ENCODE assay signal across 16 mouse cellular contexts in the genomic region with DNA sequence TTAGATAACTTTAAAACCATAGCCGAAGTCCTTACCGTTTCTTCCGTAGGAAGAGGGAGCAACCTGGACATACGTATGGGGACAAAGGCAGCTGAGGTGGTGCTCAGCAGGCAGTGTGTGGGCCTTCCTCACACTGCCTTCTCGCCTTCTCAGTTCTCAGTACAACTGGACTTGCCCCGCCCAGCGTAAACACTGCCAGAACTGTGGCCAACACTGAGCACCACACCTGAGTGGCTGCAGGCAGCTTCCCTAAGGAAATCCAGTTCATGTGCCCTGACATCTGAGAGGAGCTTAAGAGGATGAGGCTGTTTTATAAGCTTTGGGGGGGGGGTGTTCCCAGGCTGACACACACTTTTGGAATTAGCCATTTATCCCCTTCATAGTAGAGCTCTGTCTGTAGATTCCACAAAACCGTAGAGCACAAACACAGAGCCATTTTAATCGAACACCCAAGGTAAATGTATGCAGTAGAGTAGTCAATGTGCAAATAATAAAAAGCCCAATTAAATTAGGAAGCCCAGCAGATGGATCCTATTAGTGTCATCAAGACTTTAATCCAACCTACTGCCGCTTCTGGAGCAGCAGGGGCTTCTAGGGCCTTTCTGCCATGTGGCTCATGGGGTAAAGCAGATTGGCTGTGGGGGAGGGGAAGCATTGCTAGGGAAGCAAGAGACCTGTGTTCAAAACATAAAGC. TPM values are rescaled to one million over a fixed set of nuclear protein-coding genes. Genes with fewer than 3 reads are reported as not detected.
A peak's percentile ranks its signal among the peaks of the same experiment; 100 is the strongest.
DNase-seq lines count a peak whose midpoint lies in the region; ATAC-seq and TF ChIP-seq lines count a peak whose summit lies in the region.
"Had no signal": no experiment of that assay in that cellular context is flagged by ENCODE, and none has a peak within 500 bp of the region (broad histone marks: within the 10 kb centered on the region; RNA-seq: fewer than 3 reads in every experiment).

No protein-coding gene starts in this region.

- no peak for TF ChIP-seq CTCF in hindbrain, postnatal 0 days (IDR thresholded peaks at IDR 0.05; ENCODE audit: low read depth)

- H3K27ac ChIP-seq in hindbrain, postnatal 0 days = no peak overlapping the region
- H3K27ac ChIP-seq in hindbrain, embryonic 12.5 days = no peak overlapping the region
- 0 out of 2 replicates have a peak overlapping the region, but pooled peaks have one; percentile 40 for H3K27ac ChIP-seq in embryonic facial prominence, embryonic 14.5 days (replicated peaks; ENCODE audit: low read depth, low read length)
- H3K27ac ChIP-seq: kidney, embryonic 15.5 days; left cerebral cortex, adult 2 months; liver, embryonic 15.5 days had no signal

- H3K27me3 ChIP-seq in hindbrain, postnatal 0 days (ENCODE audit: insufficient read depth, low read length) = no peaks in the 10 kb centered on the region
- H3K27me3 ChIP-seq in hindbrain, embryonic 12.5 days = no peaks in the 10 kb centered on the region
- no peaks in the 10 kb centered on the region for H3K27me3 ChIP-seq in embryonic facial prominence, embryonic 14.5 days (replicated peaks; ENCODE audit: control insufficient read depth, insufficient read depth, low read length)

- no peak for ATAC-seq in hindbrain, postnatal 0 days
- ATAC-seq in hindbrain, embryonic 12.5 days (ENCODE audit: low FRiP score) = no peak
- peak; percentile 60; the same call in 1 of the 2 replicates for ATAC-seq in embryonic facial prominence, embryonic 14.5 days (ENCODE audit: low read depth)

- H3K36me3 ChIP-seq in hindbrain, postnatal 0 days (ENCODE audit: insufficient read depth, low read length) = no peaks in the 10 kb centered on the region
- H3K36me3 ChIP-seq in hindbrain, embryonic 12.5 days = no peaks in the 10 kb centered on the region
- H3K36me3 ChIP-seq in embryonic facial prominence, embryonic 14.5 days (ENCODE audit: control insufficient read depth, insufficient read depth, low read length) = no peaks in the 10 kb centered on the region
- H3K36me3 ChIP-seq: kidney, embryonic 15.5 days; liver, embryonic 15.5 days had no signal

- H3K4me3 ChIP-seq in hindbrain, postnatal 0 days (ENCODE audit: low read length) = no peak overlapping the region
- H3K4me3 ChIP-seq in hindbrain, embryonic 12.5 days = no peak overlapping the region
- no peak overlapping the region for H3K4me3 ChIP-seq in embryonic facial prominence, embryonic 14.5 days (ENCODE audit: low read depth, low read length)
- H3K4me3 ChIP-seq: kidney, embryonic 15.5 days; left cerebral cortex, adult 2 months; liver, embryonic 15.5 days had no signal

- intact Hi-C loops in left cerebral cortex, postnatal 10 days (cut with DNase I) = no loop called here

- H3K9ac ChIP-seq in hindbrain, postnatal 0 days (replicated peaks; ENCODE audit: low read length) = no peak overlapping the region
- no peak overlapping the region for H3K9ac ChIP-seq in hindbrain, embryonic 12.5 days
- H3K9ac ChIP-seq in embryonic facial prominence, embryonic 14.5 days (ENCODE audit: low read depth, low read length) = no peak overlapping the region; the same call in 1 of the 2 replicates
- H3K9ac ChIP-seq: kidney, embryonic 15.5 days; liver, embryonic 15.5 days had no signal

- 71% methylated on average over 10 of the region's 10 CpGs for WGBS in hindbrain, postnatal 0 days
- WGBS in hindbrain, embryonic 12.5 days = 70% methylated on average over 10 of the region's 10 CpGs
- WGBS in embryonic facial prominence, embryonic 14.5 days = 38% methylated on average over 10 of the region's 10 CpGs

- DNase-seq in hindbrain, postnatal 0 days (ENCODE audit: low spot score) = peak; percentile 5
- DNase-seq in embryo, embryonic 10.5 days (ENCODE audit: low spot score) = peak; percentile 72
- DNase-seq in embryonic facial prominence, embryonic 14.5 days (ENCODE audit: low spot score) = peak; percentile 68
- DNase-seq in retina, adult 2 months (ENCODE audit: low read depth, low spot score) = peak; percentile 56
- no peak for DNase-seq in left cerebral cortex, postnatal 10 days (ENCODE audit: extremely low spot score in 1 of 2, low spot score in 2 of 2)
- DNase-seq in testis, postnatal 10 days (ENCODE audit: low spot score) = no peak
- DNase-seq: adrenal gland, postnatal 36 days; cerebellum, adult 18-20 months; gastrocnemius, postnatal 25 days; heart, postnatal 4 days; midbrain, embryonic 14.5 days had no signal

- no peaks in the 10 kb centered on the region for H3K4me1 ChIP-seq in hindbrain, postnatal 0 days (ENCODE audit: insufficient read depth, low read length)
- H3K4me1 ChIP-seq in hindbrain, embryonic 12.5 days = no peaks in the 10 kb centered on the region
- H3K4me1 ChIP-seq in embryonic facial prominence, embryonic 14.5 days (ENCODE audit: control insufficient read depth, insufficient read depth, low read length) = peaks cover 25% of the 10 kb centered on the region; the same call in 1 of the 2 replicates
- H3K4me1 ChIP-seq: kidney, embryonic 15.5 days; liver, embryonic 15.5 days had no signal

- no peak overlapping the region for H3K4me2 ChIP-seq in hindbrain, postnatal 0 days (ENCODE audit: low read depth, low read length)
- H3K4me2 ChIP-seq in hindbrain, embryonic 12.5 days (replicated peaks) = no peak overlapping the region
- H3K4me2 ChIP-seq in embryonic facial prominence, embryonic 14.5 days (ENCODE audit: low read depth, low read length) = no peak overlapping the region
- H3K4me2 ChIP-seq: kidney, embryonic 15.5 days; liver, embryonic 15.5 days had no signal

- no peaks in the 10 kb centered on the region for H3K9me3 ChIP-seq in hindbrain, postnatal 0 days (ENCODE audit: low read length)
- H3K9me3 ChIP-seq in hindbrain, embryonic 12.5 days (replicated peaks) = no peaks in the 10 kb centered on the region
- no peaks in the 10 kb centered on the region for H3K9me3 ChIP-seq in embryonic facial prominence, embryonic 14.5 days (ENCODE audit: control insufficient read depth, low read length)
- H3K9me3 ChIP-seq: kidney, embryonic 15.5 days; liver, embryonic 15.5 days had no signal

RNA-seq across cellular contexts. Expression of a gene that starts 46.9 kb away (rescaled TPM):
- total RNA-seq in hindbrain, postnatal 0 days (2014; rRNA removed) = 31.4 and 34.2 TPM in 2 replicates
- polyA plus RNA-seq in hindbrain, postnatal 0 days (2015; fragmentation: Nextera tagmentation; extraction: Ambion mirVana) = 18.4 and 18.6 TPM in 2 replicates
- polyA plus RNA-seq in hindbrain, embryonic 12.5 days (2016; fragmentation: Nextera tagmentation; extraction: Ambion mirVana) = 65.6 and 70.4 TPM in 2 replicates
- 35.8 and 40.2 TPM in 2 replicates for polyA plus RNA-seq in embryonic facial prominence, embryonic 14.5 days (2014; fragmentation: Nextera tagmentation; extraction: Ambion mirVana)
- total RNA-seq in left cerebral cortex, postnatal 10 days (2021) = 10 to 100 TPM; 72.2 to 72.6 TPM

RNA-seq across cellular contexts. Expression of a gene that starts 52.1 kb away (rescaled TPM):
- 86.4 and 140 TPM in 2 replicates for total RNA-seq in hindbrain, postnatal 0 days (2014; rRNA removed)
- polyA plus RNA-seq in hindbrain, postnatal 0 days (2015; fragmentation: Nextera tagmentation; extraction: Ambion mirVana) = 155 and 166 TPM in 2 replicates
- polyA plus RNA-seq in hindbrain, embryonic 12.5 days (2016; fragmentation: Nextera tagmentation; extraction: Ambion mirVana) = 655 and 681 TPM in 2 replicates
- polyA plus RNA-seq in embryonic facial prominence, embryonic 14.5 days (2014; fragmentation: Nextera tagmentation; extraction: Ambion mirVana) = 389 and 501 TPM in 2 replicates
- 1 to 10 TPM; 2.6 to 9.5 TPM for total RNA-seq in left cerebral cortex, postnatal 10 days (2021)
- total RNA-seq: CH12.LX had no signal

Comparison
In these comparisons a context has a peak if more than half of its experiments do, and no peak if none do; other contexts are left out.
1. DNase-seq: peak in hindbrain, postnatal 0 days (single experiment), embryo, embryonic 10.5 days (single experiment), embryonic facial prominence, embryonic 14.5 days (single experiment) and retina, adult 2 months (single experiment); none in left cerebral cortex, postnatal 10 days (0 of 2) and testis, postnatal 10 days (single experiment).